Comparison of ENCODE assay signal across 28 mouse cellular contexts in genomic region chr17:7897756-7898155, GRCm38 (mm10). TPM values are rescaled to one million over a fixed set of nuclear protein-coding genes. Genes with fewer than 3 reads are reported as not detected.
DNase-seq lines count a peak whose midpoint lies in the region; ATAC-seq and TF ChIP-seq lines count a peak whose summit lies in the region.
"Had no signal": no experiment of that assay in that cellular context is flagged by ENCODE, and none has a peak within 500 bp of the region (broad histone marks: within the 10 kb centered on the region; RNA-seq: fewer than 3 reads in every experiment).

No protein-coding gene starts in this region.

- no peak overlapping the region for H3K27ac ChIP-seq in kidney, adult 2 months (ENCODE audit: insufficient read depth, low read depth, low read length)
- H3K27ac ChIP-seq in CH12.LX (ENCODE audit: insufficient read depth, low read depth), result no peak overlapping the region
- H3K27ac ChIP-seq: embryonic facial prominence, embryonic 10.5 days; embryonic facial prominence, embryonic 15.5 days; forebrain, embryonic 12.5 days; hindbrain, embryonic 13.5 days; kidney, postnatal 0 days; limb, embryonic 13.5 days; lung, embryonic 15.5 days; midbrain, embryonic 10.5 days; midbrain, embryonic 15.5 days; neural tube, embryonic 13.5 days; stomach, embryonic 15.5 days had no signal

- no peak for TF ChIP-seq RAD21 in CH12.LX (IDR thresholded peaks at IDR 0.05; ENCODE audit: low read depth, low read length)

- dilution Hi-C loops in CH12.LX (cut with MboI; ENCODE audit: extremely low pct_ligation_motif_present, extremely low pct_unique_long_range_greater_than_20kb, low sequenced_read_pairs), result no loop called here

- no peak overlapping the region for H3K9ac ChIP-seq in CH12.LX (ENCODE audit: insufficient read depth, low read depth)
- H3K9ac ChIP-seq: embryonic facial prominence, embryonic 15.5 days; forebrain, embryonic 12.5 days; forebrain, postnatal 0 days; hindbrain, embryonic 13.5 days; limb, embryonic 13.5 days; lung, embryonic 15.5 days; midbrain, embryonic 15.5 days; neural tube, embryonic 13.5 days; stomach, embryonic 15.5 days had no signal

- in situ Hi-C loops in CH12.LX (cut with MboI; ENCODE audit: low pct_ligation_motif_present, low pct_unique_long_range_greater_than_20kb, low sequenced_read_pairs), result no loop called here

- H3K79me2 ChIP-seq in CH12.LX (replicated peaks; ENCODE audit: control insufficient read depth, extremely low read depth, insufficient read depth, poor library complexity, severe bottlenecking), result no peaks in the 10 kb centered on the region

- no peaks in the 10 kb centered on the region for H3K27me3 ChIP-seq in kidney, adult 2 months (replicated peaks; ENCODE audit: control insufficient read depth, insufficient read depth, low read length)
- H3K27me3 ChIP-seq in CH12.LX (replicated peaks), result no peaks in the 10 kb centered on the region
- H3K27me3 ChIP-seq: embryonic facial prominence, embryonic 15.5 days; forebrain, embryonic 12.5 days; hindbrain, embryonic 13.5 days; limb, embryonic 13.5 days; lung, embryonic 15.5 days; midbrain, embryonic 15.5 days; neural tube, embryonic 13.5 days; stomach, embryonic 15.5 days had no signal

- peak overlapping the region; percentile 79; the same call in 1 of the 2 replicates for H3K4me2 ChIP-seq in CH12.LX (ENCODE audit: insufficient read depth, low read depth, poor library complexity, severe bottlenecking)
- H3K4me2 ChIP-seq: embryonic facial prominence, embryonic 15.5 days; forebrain, embryonic 12.5 days; heart, embryonic 11.5 days; hindbrain, embryonic 13.5 days; limb, embryonic 13.5 days; midbrain, embryonic 15.5 days; neural tube, embryonic 13.5 days had no signal

- ATAC-seq in inflammation-experienced regulatory T-cells, adult 6 months, result peak; percentile 18
- ATAC-seq: forebrain, postnatal 0 days; midbrain, embryonic 15.5 days had no signal

- H3K4me3 ChIP-seq in kidney, adult 2 months (ENCODE audit: insufficient read depth, low read depth, low read length), result no peak overlapping the region
- H3K4me3 ChIP-seq in CH12.LX (replicated peaks in 1 of 3; ENCODE audit: low read depth in 2 of 3, low read length in 2 of 3, poor library complexity in 1 of 3), result no peak overlapping the region
- H3K4me3 ChIP-seq: embryonic facial prominence, embryonic 10.5 days; embryonic facial prominence, embryonic 15.5 days; forebrain, embryonic 12.5 days; hindbrain, embryonic 13.5 days; limb, embryonic 13.5 days; lung, embryonic 15.5 days; midbrain, embryonic 10.5 days; midbrain, embryonic 15.5 days; neural tube, embryonic 13.5 days had no signal

- H3K36me3 ChIP-seq in kidney, adult 2 months (ENCODE audit: control insufficient read depth, insufficient read depth, low read length), result no peaks in the 10 kb centered on the region
- H3K36me3 ChIP-seq in CH12.LX (replicated peaks in 1 of 2; ENCODE audit: control insufficient read depth in 1 of 2, insufficient read depth in 1 of 2, low read length in 1 of 2), result no peaks in the 10 kb centered on the region
- H3K36me3 ChIP-seq: embryonic facial prominence, embryonic 10.5 days; embryonic facial prominence, embryonic 15.5 days; forebrain, embryonic 12.5 days; hindbrain, embryonic 13.5 days; limb, embryonic 13.5 days; lung, embryonic 15.5 days; midbrain, embryonic 10.5 days; midbrain, embryonic 15.5 days; neural tube, embryonic 13.5 days; stomach, embryonic 15.5 days had no signal

- H3K4me1 ChIP-seq in kidney, adult 2 months (ENCODE audit: control insufficient read depth, insufficient read depth, low read length), result no peaks in the 10 kb centered on the region
- peaks cover 11 to 35% of the 10 kb centered on the region in 2 experiments for H3K4me1 ChIP-seq in CH12.LX (ENCODE audit: control insufficient read depth in 1 of 2, insufficient read depth in 2 of 2)
- H3K4me1 ChIP-seq: embryonic facial prominence, embryonic 10.5 days; embryonic facial prominence, embryonic 15.5 days; limb, embryonic 13.5 days; lung, embryonic 15.5 days; midbrain, embryonic 15.5 days; stomach, embryonic 15.5 days had no signal

- no peak; the same call in 1 of the 2 replicates for TF ChIP-seq EP300 in CH12.LX (IDR thresholded peaks at IDR 0.05; ENCODE audit: low read length)

- H3K9me3 ChIP-seq in CH12.LX (replicated peaks; ENCODE audit: low read length), result no peaks in the 10 kb centered on the region
- H3K9me3 ChIP-seq: embryonic facial prominence, embryonic 10.5 days; embryonic facial prominence, embryonic 15.5 days; forebrain, embryonic 12.5 days; hindbrain, embryonic 13.5 days; limb, embryonic 13.5 days; lung, embryonic 15.5 days; midbrain, embryonic 10.5 days; midbrain, embryonic 15.5 days; neural tube, embryonic 13.5 days; stomach, embryonic 15.5 days had no signal

- TF ChIP-seq CTCF in kidney, adult 2 months (conservative IDR thresholded peaks at IDR 0.05; ENCODE audit: insufficient read depth, insufficient read length, low read depth, low read length), result no peak
- TF ChIP-seq CTCF in CH12.LX (conservative IDR thresholded peaks at IDR 0.05 in 1 of 2, IDR thresholded peaks at IDR 0.05 in 1 of 2; ENCODE audit: low read depth in 2 of 2, low read length in 2 of 2), result no peak

- 77% methylated on average over 4 of the region's 4 CpGs for WGBS in kidney, adult 2 months

- TF ChIP-seq POLR2A in kidney, adult 2 months (IDR thresholded peaks at IDR 0.05; ENCODE audit: low read depth, low read length), result no peak
- TF ChIP-seq POLR2A in CH12.LX (IDR thresholded peaks at IDR 0.05; ENCODE audit: low read depth, low read length), result no peak

- DNase-seq in kidney, postnatal 10 days, result peak; percentile 3
- no peak for DNase-seq in kidney, adult 2 months
- no peak for DNase-seq in CH12.LX (ENCODE audit: extremely low read depth)
- DNase-seq in naive thymus-derived CD4-positive, alpha-beta T cell, adult 2 months (ENCODE audit: low read depth), result peak; percentile 33
- DNase-seq in testis, postnatal 10 days (ENCODE audit: low spot score), result no peak
- DNase-seq in left cerebral cortex, adult 18-20 months (ENCODE audit: low spot score in 2 of 2), result no peak
- DNase-seq in adrenal gland, postnatal 10 days, result no peak
- DNase-seq: adrenal gland, postnatal 25 days; cerebellum, adult 18-20 months; cerebellum, postnatal 14 days; forebrain, postnatal 0 days; kidney, adult 8-10 months; lung, postnatal 4 days; thymus, adult 18-20 months; thymus, postnatal 4 days had no signal

TF ChIP-seq in CH12.LX, 34 proteins besides CTCF, POLR2A, EP300 and RAD21:
- TF ChIP-seq MYC (IDR thresholded peaks at IDR 0.05; ENCODE audit: low read depth, low read length), result peak; percentile 75; the same call in 1 of the 2 replicates
- TF ChIP-seq USF1 (IDR thresholded peaks at IDR 0.05; ENCODE audit: low read depth, low read length), result no peak
- TF ChIP-seq MXI1 (IDR thresholded peaks at IDR 0.05; ENCODE audit: low read depth, low read length), result peak; percentile 55; the same call in 1 of the 2 replicates
- no peak for TF ChIP-seq SMC3 (IDR thresholded peaks at IDR 0.05; ENCODE audit: low read depth, low read length)
- peak; percentile 93 for TF ChIP-seq BHLHE40 (IDR thresholded peaks at IDR 0.05; ENCODE audit: low read depth, low read length)
- no peak for TF ChIP-seq SIN3A (IDR thresholded peaks at IDR 0.05; ENCODE audit: low read length)
- TF ChIP-seq MAX (IDR thresholded peaks at IDR 0.05; ENCODE audit: low read length), result peak; percentile 90
- 0 out of 2 replicates have a peak, but pooled peaks have one; percentile 50 for TF ChIP-seq TCF12 (IDR thresholded peaks at IDR 0.05; ENCODE audit: low read depth, low read length)
- 0 out of 2 replicates have a peak, but pooled peaks have one; percentile 18 for TF ChIP-seq NELFE (IDR thresholded peaks at IDR 0.05; ENCODE audit: low read depth, low read length)
- TF ChIP-seq JUN (IDR thresholded peaks at IDR 0.05; ENCODE audit: insufficient read depth, low read depth, low read length), result no peak
- peak; percentile 21; the same call in 1 of the 2 replicates for TF ChIP-seq MEF2A (IDR thresholded peaks at IDR 0.05; ENCODE audit: borderline replicate concordance, low read depth, low read length)

RNA-seq across cellular contexts. Expression of gene Tagap, which starts 28.0 kb away (rescaled TPM):
- 0.91 and 1.8 TPM in 2 replicates for polyA plus RNA-seq in kidney, adult 2 months (2012; rRNA removed)
- 16.3 and 16.4 TPM in 2 replicates for total RNA-seq in CH12.LX (2012; rRNA removed)
- 18.5 and 20.9 TPM in 2 replicates for total RNA-seq in CH12.LX (2014; rRNA removed)
- polyA plus RNA-seq in CH12.LX (2012; ENCODE audit: insufficient read length, low read depth), result 12.9 and 14.2 TPM in 2 replicates
- 100 to 1,000 TPM in 1 of 3 experiments, 10 to 100 TPM in 2; 81.6 to 107 (median 90.7) TPM for polyA plus RNA-seq in inflammation-experienced regulatory T-cells, adult 6 months (2017; shearing (Covaris generic))
- 1 to 10 TPM; 5.3 to 5.6 TPM for total RNA-seq in left cerebral cortex, adult 18-20 months (2021)
- total RNA-seq in adrenal gland, postnatal 10 days (2021), result 1 to 10 TPM; 4.5 to 4.6 TPM

RNA-seq across cellular contexts. Expression of gene Rsph3a, which starts 47.7 kb away (rescaled TPM):
- polyA plus RNA-seq in kidney, adult 2 months (2012; rRNA removed), result 77.2 and 85.9 TPM in 2 replicates
- total RNA-seq in CH12.LX (2012; rRNA removed) (15.2 and 23.7 TPM in 2 replicates), CH12.LX (2014; rRNA removed) (8.2 and 9.9 TPM in 2 replicates)
- 17.8 and 18.8 TPM in 2 replicates for polyA plus RNA-seq in CH12.LX (2012; ENCODE audit: insufficient read length, low read depth)
- 10 to 100 TPM; 17.7 to 30.0 (median 23.4) TPM for polyA plus RNA-seq in inflammation-experienced regulatory T-cells, adult 6 months (2017; shearing (Covaris generic))
- total RNA-seq in left cerebral cortex, adult 18-20 months (2021), result 10 to 100 TPM; 36.9 to 41.9 TPM
- total RNA-seq in adrenal gland, postnatal 10 days (2021), result 10 to 100 TPM; 43.0 to 43.9 TPM

Comparison
In these comparisons a context has a peak if more than half of its experiments do, and no peak if none do; other contexts are left out.
1. DNase-seq: peak in kidney, postnatal 10 days (single experiment) and naive thymus-derived CD4-positive, alpha-beta T cell, adult 2 months (single experiment); none in kidney, adult 2 months (single experiment), CH12.LX (single experiment), testis, postnatal 10 days (single experiment), left cerebral cortex, adult 18-20 months (0 of 2) and adrenal gland, postnatal 10 days (single experiment).